Mouse (Mus musculus) cortical plate, adult 2 months (tissue): ENCODE data around the gene Serpina11. TPM values are rescaled to one million over a fixed set of nuclear protein-coding genes. Genes with fewer than 3 reads are reported as not detected.

ENCODE experiments used
- H3K27ac ChIP-seq: fragments of 200-500 bp; 2 replicates; pipeline ENCODE4 v1.5.1; 2012; ENCODE audit warnings: low read length, control low read depth, inconsistent platforms; ENCODE audit not compliant: insufficient read depth
- H3K4me1 ChIP-seq: fragments of 200-500 bp; 2 replicates; pipeline ENCODE4 v1.6.1; 2011; ENCODE audit warnings: low read length; ENCODE audit not compliant: control insufficient read depth, insufficient read depth
- H3K4me3 ChIP-seq: fragments of 200-500 bp; 2 replicates; pipeline ENCODE4 v1.5.1; 2011; ENCODE audit warnings: mild to moderate bottlenecking, low read length, control low read depth; ENCODE audit not compliant: insufficient read depth
- CTCF ChIP-seq: fragments of 200-500 bp; IDR thresholded peaks from 2 replicates; pipeline ENCODE4 v1.5.1; 2011; ENCODE audit warnings: mild to moderate bottlenecking, control low read depth, low read length; ENCODE audit not compliant: insufficient read depth; ENCODE audit errors: extremely low read depth
- POLR2A ChIP-seq: fragments of 200-500 bp; IDR thresholded peaks from 2 replicates; pipeline ENCODE4 v1.6.1; 2011; ENCODE audit warnings: mild to moderate bottlenecking, low read length, control low read depth; ENCODE audit not compliant: insufficient read depth; ENCODE audit errors: extremely low read depth
- polyA plus RNA-seq: library from polyadenylated mRNA; depleted of rRNA; stranded (reverse); fragments of >200 nt; gene quantifications from 2 replicates; pipeline ENCODE4 v1.2.3, GENCODE M21; 2012; rRNA removed

The Serpina11 gene
- polyA plus RNA-seq, 1 experiment: not detected

GRCm38 (mm10) chr12:103946243-103946642, 43.5 kb downstream of the Serpina11 start:
- Histone ChIP-seq H3K4me1 (no peaks in the 10 kb centered on the region), H3K4me3 (no peak overlapping the region), H3K27ac (no peak overlapping the region)
- TF ChIP-seq CTCF (no peak), POLR2A (no peak)

Other genes starting within 250 kb of the Serpina11 start
- gene Serpina1d, start 216.4 kb downstream of the Serpina11 start, polyA plus RNA-seq: 0.08 TPM in 1 of 2 replicates, not detected in the other
- not detected in 2 replicates for gene Serpina1b, start 159.6 kb downstream of the Serpina11 start, polyA plus RNA-seq
- 0.08 TPM in 1 of 2 replicates, not detected in the other for gene Serpina1a, start 126.4 kb downstream of the Serpina11 start, polyA plus RNA-seq
- not detected in 2 replicates for gene Serpina1c, start 85.1 kb downstream of the Serpina11 start, polyA plus RNA-seq
- gene Serpina1e, start 31.0 kb downstream of the Serpina11 start, polyA plus RNA-seq: not detected in 2 replicates
- 0.04 and 3.8 TPM in 2 replicates for gene Serpina9, start 23.8 kb upstream of the Serpina11 start, polyA plus RNA-seq
- 0.04 TPM in 1 of 2 replicates, not detected in the other for gene Serpina12, start 54.5 kb upstream of the Serpina11 start, polyA plus RNA-seq
- not detected in 2 replicates for gene Serpina5, start 111.2 kb upstream of the Serpina11 start, polyA plus RNA-seq
- gene Serpina3a, start 122.8 kb upstream of the Serpina11 start, polyA plus RNA-seq: not detected in 2 replicates
- gene Serpina3b, start 138.0 kb upstream of the Serpina11 start, polyA plus RNA-seq: not detected in 2 replicates
- 0.04 TPM in 2 replicates for gene Serpina3c, start 163.9 kb upstream of the Serpina11 start, polyA plus RNA-seq
- gene Serpina3f, start 224.6 kb upstream of the Serpina11 start, polyA plus RNA-seq: not detected in 2 replicates
- gene Serpina3g, start 246.3 kb upstream of the Serpina11 start, polyA plus RNA-seq: 0.23 and 0.26 TPM in 2 replicates